Mouse (Mus musculus): ENCODE data around the gene Fam102a. TPM values are rescaled to one million over a fixed set of nuclear protein-coding genes. Genes with fewer than 3 reads are reported as not detected.

Fam102a gene
- polyA plus RNA-seq, 1 experiment from 2014 or later = 16.9 TPM

GRCm38 (mm10) chr2:32506673-32507668 is 28.2 kb upstream of the Fam102a start:
- H3K9ac ChIP-seq (ENCODE audit: low read depth, low read length) = no peak overlapping the region
- H3K36me3 ChIP-seq (ENCODE audit: control insufficient read depth, insufficient read depth, low read length) = no peaks in the 10 kb centered on the region
- 61% methylated on average over 22 of the region's 22 CpGs for WGBS
- ATAC-seq (ENCODE audit: low FRiP score, low TSS enrichment) = no peak
- no peak overlapping the region for H3K27ac ChIP-seq (ENCODE audit: low read depth, low read length)
- peaks cover 14% of the 10 kb centered on the region; the same call in 1 of the 2 replicates for H3K4me1 ChIP-seq (ENCODE audit: control insufficient read depth, insufficient read depth, low read length)
- 0 out of 2 replicates have a peak, but pooled peaks cover 2% of the 10 kb centered on the region for H3K9me3 ChIP-seq (ENCODE audit: control insufficient read depth, low read length)
- H3K4me2 ChIP-seq (replicated peaks; ENCODE audit: low read depth, low read length) = no peak overlapping the region
- H3K27me3 ChIP-seq (ENCODE audit: control insufficient read depth, insufficient read depth, low read length) = no peaks in the 10 kb centered on the region
- no peak overlapping the region for H3K4me3 ChIP-seq (ENCODE audit: low read length)

GRCm38 (mm10) chr2:32507906-32508305 is 27.2 kb upstream of the Fam102a start:
- H3K27me3 ChIP-seq (ENCODE audit: control insufficient read depth, insufficient read depth, low read length) = no peaks in the 10 kb centered on the region
- ATAC-seq (ENCODE audit: low FRiP score, low TSS enrichment) = no peak

GRCm38 (mm10) chr2:32509287-32509686 is 25.8 kb upstream of the Fam102a start:
- no peak for ATAC-seq (ENCODE audit: low FRiP score, low TSS enrichment)
- Histone ChIP-seq H3K4me2 (replicated peaks; ENCODE audit: low read depth, low read length) (no peak overlapping the region), H3K27me3 (ENCODE audit: control insufficient read depth, insufficient read depth, low read length) (no peaks in the 10 kb centered on the region), H3K9me3 (ENCODE audit: control insufficient read depth, low read length) (0 out of 2 replicates have a peak, but pooled peaks cover 2% of the 10 kb centered on the region), H3K4me1 (ENCODE audit: control insufficient read depth, insufficient read depth, low read length) (peaks cover 12% of the 10 kb centered on the region; the same call in 1 of the 2 replicates), H3K4me3 (ENCODE audit: low read length) (no peak overlapping the region), H3K36me3 (ENCODE audit: control insufficient read depth, insufficient read depth, low read length) (no peaks in the 10 kb centered on the region), H3K9ac (ENCODE audit: low read depth, low read length) (no peak overlapping the region), H3K27ac (ENCODE audit: low read depth, low read length) (peak overlapping the region; percentile 76; the same call in 1 of the 2 replicates)
- 18% methylated on average over 4 of the region's 4 CpGs for WGBS

More at GRCm38 (mm10) chr2:32507906-32508305, 27.2 kb upstream of the Fam102a start:
- peaks cover 14% of the 10 kb centered on the region; the same call in 1 of the 2 replicates for H3K4me1 ChIP-seq (ENCODE audit: control insufficient read depth, insufficient read depth, low read length)
- 69% methylated on average over 9 of the region's 9 CpGs for WGBS
- no peak overlapping the region for H3K9ac ChIP-seq (ENCODE audit: low read depth, low read length)
- no peak overlapping the region for H3K27ac ChIP-seq (ENCODE audit: low read depth, low read length)
- H3K36me3 ChIP-seq (ENCODE audit: control insufficient read depth, insufficient read depth, low read length) = no peaks in the 10 kb centered on the region
- H3K4me3 ChIP-seq (ENCODE audit: low read length) = no peak overlapping the region
- no peak overlapping the region for H3K4me2 ChIP-seq (replicated peaks; ENCODE audit: low read depth, low read length)
- 0 out of 2 replicates have a peak, but pooled peaks cover 2% of the 10 kb centered on the region for H3K9me3 ChIP-seq (ENCODE audit: control insufficient read depth, low read length)

- Histone ChIP-seq H3K9ac (ENCODE audit: low read depth, low read length) (no peak overlapping the region), H3K27ac (ENCODE audit: low read depth, low read length) (peak overlapping the region; percentile 76), H3K4me2 (replicated peaks; ENCODE audit: low read depth, low read length) (no peak overlapping the region), H3K9me3 (ENCODE audit: control insufficient read depth, low read length) (0 out of 2 replicates have a peak, but pooled peaks cover 2% of the 10 kb centered on the region), H3K4me1 (ENCODE audit: control insufficient read depth, insufficient read depth, low read length) (peaks cover 12% of the 10 kb centered on the region; the same call in 1 of the 2 replicates), H3K4me3 (ENCODE audit: low read length) (no peak overlapping the region), H3K27me3 (ENCODE audit: control insufficient read depth, insufficient read depth, low read length) (no peaks in the 10 kb centered on the region), H3K36me3 (ENCODE audit: control insufficient read depth, insufficient read depth, low read length) (no peaks in the 10 kb centered on the region)
- 48% methylated on average over 8 of the region's 8 CpGs for WGBS
- no peak for ATAC-seq (ENCODE audit: low FRiP score, low TSS enrichment)
Observed at GRCm38 (mm10) chr2:32509896-32510295, 25.2 kb upstream of the Fam102a start.

- 81% methylated on average over 7 of the region's 7 CpGs for WGBS
- Histone ChIP-seq H3K4me1 (ENCODE audit: control insufficient read depth, insufficient read depth, low read length) (peaks cover 5% of the 10 kb centered on the region; the same call in 1 of the 2 replicates), H3K27me3 (ENCODE audit: control insufficient read depth, insufficient read depth, low read length) (no peaks in the 10 kb centered on the region), H3K9ac (ENCODE audit: low read depth, low read length) (no peak overlapping the region), H3K27ac (ENCODE audit: low read depth, low read length) (no peak overlapping the region), H3K9me3 (ENCODE audit: control insufficient read depth, low read length) (no peaks in the 10 kb centered on the region), H3K4me3 (ENCODE audit: low read length) (no peak overlapping the region), H3K36me3 (ENCODE audit: control insufficient read depth, insufficient read depth, low read length) (no peaks in the 10 kb centered on the region), H3K4me2 (replicated peaks; ENCODE audit: low read depth, low read length) (no peak overlapping the region)
- ATAC-seq (ENCODE audit: low FRiP score, low TSS enrichment) = no peak
Observed at GRCm38 (mm10) chr2:32512592-32512991, 22.5 kb upstream of the Fam102a start.

- no peaks in the 10 kb centered on the region for H3K9me3 ChIP-seq (ENCODE audit: control insufficient read depth, low read length)
- no peak overlapping the region for H3K4me2 ChIP-seq (replicated peaks; ENCODE audit: low read depth, low read length)
- H3K9ac ChIP-seq (ENCODE audit: low read depth, low read length) = 0 out of 2 replicates have a peak overlapping the region, but pooled peaks have one; percentile 5
- H3K4me3 ChIP-seq (ENCODE audit: low read length) = no peak overlapping the region
- no peak overlapping the region for H3K27ac ChIP-seq (ENCODE audit: low read depth, low read length)
- 17% methylated on average over 6 of the region's 6 CpGs for WGBS
- no peaks in the 10 kb centered on the region for H3K27me3 ChIP-seq (ENCODE audit: control insufficient read depth, insufficient read depth, low read length)
- peaks cover 2% of the 10 kb centered on the region; the same call in 1 of the 2 replicates for H3K4me1 ChIP-seq (ENCODE audit: control insufficient read depth, insufficient read depth, low read length)
- peak; percentile 64; the same call in 1 of the 2 replicates for ATAC-seq (ENCODE audit: low FRiP score, low TSS enrichment)
- H3K36me3 ChIP-seq (ENCODE audit: control insufficient read depth, insufficient read depth, low read length) = no peaks in the 10 kb centered on the region
Observed at GRCm38 (mm10) chr2:32514335-32514734, 20.8 kb upstream of the Fam102a start.

- H3K4me3 ChIP-seq (ENCODE audit: low read length) = no peak overlapping the region
- WGBS = 87% methylated on average over 4 of the region's 4 CpGs
- H3K4me2 ChIP-seq (replicated peaks; ENCODE audit: low read depth, low read length) = no peak overlapping the region
- no peak for ATAC-seq (ENCODE audit: low FRiP score, low TSS enrichment)
- no peaks in the 10 kb centered on the region for H3K4me1 ChIP-seq (ENCODE audit: control insufficient read depth, insufficient read depth, low read length)
- H3K27me3 ChIP-seq (ENCODE audit: control insufficient read depth, insufficient read depth, low read length) = no peaks in the 10 kb centered on the region
- no peak overlapping the region for H3K9ac ChIP-seq (ENCODE audit: low read depth, low read length)
- no peak overlapping the region for H3K27ac ChIP-seq (ENCODE audit: low read depth, low read length)
- H3K36me3 ChIP-seq (ENCODE audit: control insufficient read depth, insufficient read depth, low read length) = no peaks in the 10 kb centered on the region
- no peaks in the 10 kb centered on the region for H3K9me3 ChIP-seq (ENCODE audit: control insufficient read depth, low read length)
Observed at GRCm38 (mm10) chr2:32517233-32517867, 17.8 kb upstream of the Fam102a start.

GRCm38 (mm10) chr2:32520034-32520990 is 14.8 kb upstream of the Fam102a start:
- no peak overlapping the region for H3K4me3 ChIP-seq (ENCODE audit: low read length)
- WGBS = 55% methylated on average over 8 of the region's 8 CpGs
- no peak overlapping the region for H3K4me2 ChIP-seq (replicated peaks; ENCODE audit: low read depth, low read length)
- H3K4me1 ChIP-seq (ENCODE audit: control insufficient read depth, insufficient read depth, low read length) = no peaks in the 10 kb centered on the region
- H3K27me3 ChIP-seq (ENCODE audit: control insufficient read depth, insufficient read depth, low read length) = no peaks in the 10 kb centered on the region
- no peak overlapping the region for H3K9ac ChIP-seq (ENCODE audit: low read depth, low read length)
- H3K27ac ChIP-seq (ENCODE audit: low read depth, low read length) = no peak overlapping the region
- ATAC-seq (ENCODE audit: low FRiP score, low TSS enrichment) = no peak
- no peaks in the 10 kb centered on the region for H3K9me3 ChIP-seq (ENCODE audit: control insufficient read depth, low read length)
- H3K36me3 ChIP-seq (ENCODE audit: control insufficient read depth, insufficient read depth, low read length) = no peaks in the 10 kb centered on the region
